Mouse (Mus musculus) myocyte (in vitro differentiated cells): ENCODE results near the gene Fhad1. TPM values are rescaled to one million over a fixed set of nuclear protein-coding genes. Genes with fewer than 3 reads are reported as not detected.
A peak's percentile ranks its signal among the peaks of the same experiment; 100 is the strongest.

ENCODE experiments used
- H3K27me3 ChIP-seq: one replicate; pipeline ENCODE4 v1.6.1; 2011; ENCODE audit not compliant: control insufficient read depth, insufficient read depth, insufficient read length
- H3K36me3 ChIP-seq: one replicate; pipeline ENCODE4 v1.6.1; 2011; ENCODE audit not compliant: control insufficient read depth, insufficient read depth
- H3K4me2 ChIP-seq: one replicate; pipeline ENCODE4 v1.6.1; 2011; ENCODE audit warnings: low read depth, control low read depth
- H3K4me3 ChIP-seq: one replicate; pipeline ENCODE4 v1.5.1; 2011; ENCODE audit warnings: mild to moderate bottlenecking, control low read depth, moderate library complexity
- H3K79me2 ChIP-seq: one replicate; pipeline ENCODE4 v1.6.1; 2011; ENCODE audit not compliant: control insufficient read depth, insufficient read depth
- H3ac ChIP-seq: one replicate; pipeline ENCODE4 v1.6.1; 2011; ENCODE audit not compliant: control insufficient read depth, insufficient read length
- CEBPB ChIP-seq: IDR thresholded peaks from 2 replicates; pipeline ENCODE4 v1.6.1; 2011; ENCODE audit warnings: mild to moderate bottlenecking, moderate library complexity; ENCODE audit not compliant: poor library complexity, insufficient read depth, severe bottlenecking
- E2F4 ChIP-seq: IDR thresholded peaks from one replicate; pipeline ENCODE4 v1.6.1; 2011; ENCODE audit warnings: mild to moderate bottlenecking, control low read depth, moderate library complexity; ENCODE audit not compliant: insufficient read depth
- MAX ChIP-seq: IDR thresholded peaks from one replicate; pipeline ENCODE4 v1.6.1; 2011; ENCODE audit warnings: low read depth, mild to moderate bottlenecking, control low read depth
- MYOD1 ChIP-seq, 3 experiments: IDR thresholded peaks; one replicate each; pipeline ENCODE4 v1.6.1; 2011; ENCODE audit warnings: control low read depth in 2 of 3, low read depth in 2 of 3, mild to moderate bottlenecking in 2 of 3, moderate library complexity in 1 of 3; ENCODE audit not compliant: insufficient read length in 2 of 3, control insufficient read depth in 1 of 3
- MYOG ChIP-seq, 3 experiments: IDR thresholded peaks; one replicate each; pipeline ENCODE4 v1.6.1; 2011; ENCODE audit warnings: control low read depth in 2 of 3, low read depth in 2 of 3, mild to moderate bottlenecking in 2 of 3; ENCODE audit not compliant: insufficient read length in 2 of 3, control insufficient read depth in 1 of 3, insufficient read depth in 1 of 3
- POLR2A ChIP-seq: IDR thresholded peaks from one replicate; pipeline ENCODE4 v1.6.1; 2011; ENCODE audit warnings: low read depth, mild to moderate bottlenecking, control low read depth, moderate library complexity; ENCODE audit not compliant: insufficient read length
- POLR2AphosphoS2 ChIP-seq: IDR thresholded peaks from one replicate; pipeline ENCODE4 v1.6.1; 2011; ENCODE audit warnings: low read depth, control low read depth; ENCODE audit not compliant: insufficient read length
- REST ChIP-seq: IDR thresholded peaks from one replicate; pipeline ENCODE4 v1.6.1; 2011; ENCODE audit warnings: mild to moderate bottlenecking, control low read depth, moderate library complexity; ENCODE audit not compliant: insufficient read depth, insufficient read length
- SRF ChIP-seq: IDR thresholded peaks from one replicate; pipeline ENCODE4 v1.6.1; 2011; ENCODE audit warnings: low read depth; ENCODE audit not compliant: control insufficient read depth, insufficient read length
- TCF12 ChIP-seq: IDR thresholded peaks from one replicate; pipeline ENCODE4 v1.6.1; 2011; ENCODE audit warnings: mild to moderate bottlenecking, control low read depth; ENCODE audit not compliant: poor library complexity, insufficient read depth, severe bottlenecking
- TCF3 ChIP-seq: IDR thresholded peaks from one replicate; pipeline ENCODE4 v1.6.1; 2011; ENCODE audit warnings: low read depth, control low read depth; ENCODE audit not compliant: insufficient read length
- USF1 ChIP-seq: IDR thresholded peaks from one replicate; pipeline ENCODE4 v1.6.1; 2011; ENCODE audit warnings: low read depth, mild to moderate bottlenecking, control low read depth, moderate library complexity
- polyA plus RNA-seq: library from polyadenylated mRNA; unstranded; fragments of >200 nt; fragmentation: generic; extraction: Trizol; gene quantifications from one replicate; pipeline ENCODE4 v1.2.1, GENCODE M21; 2012; ENCODE audit warnings: missing spikeins

Fhad1 gene
- polyA plus RNA-seq, 1 experiment, result 0.17 TPM

DNA sequence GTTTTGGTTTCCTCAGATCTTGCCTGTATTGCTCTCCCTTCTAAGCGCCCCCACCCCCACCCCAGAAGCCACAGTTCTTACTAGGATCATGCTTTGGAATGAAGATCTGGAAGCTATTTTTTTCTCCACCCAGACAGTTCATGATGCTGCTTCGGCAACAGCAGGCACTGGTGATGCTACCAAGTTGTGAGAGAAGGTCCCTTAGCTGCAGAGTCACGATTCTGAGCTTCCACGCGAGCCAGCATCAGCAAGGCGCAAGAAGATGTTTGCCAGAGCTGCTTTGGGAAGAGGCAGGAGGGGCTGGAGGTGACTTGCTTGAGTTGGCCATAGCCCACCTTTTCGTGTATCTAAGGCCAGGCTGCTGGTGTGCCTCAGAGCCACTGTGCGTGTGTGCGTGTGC is 129.4 kb downstream of the Fhad1 start:
- H3ac ChIP-seq, result no peak overlapping the region
- H3K27me3 ChIP-seq, result no peaks in the 10 kb centered on the region
- H3K4me3 ChIP-seq, result no peak overlapping the region
- no peak overlapping the region for H3K4me2 ChIP-seq
- no peaks in the 10 kb centered on the region for H3K79me2 ChIP-seq
- H3K36me3 ChIP-seq, result no peaks in the 10 kb centered on the region
- no peak for TF ChIP-seq MYOG (IDR thresholded peaks at IDR 0.05; ENCODE audit: control insufficient read depth in 1 of 3, insufficient read depth in 1 of 3, insufficient read length in 2 of 3, low read depth in 2 of 3)
- no peak for TF ChIP-seq REST
- no peak for TF ChIP-seq MYOD1 (IDR thresholded peaks at IDR 0.05; ENCODE audit: control insufficient read depth in 1 of 3, insufficient read length in 2 of 3, low read depth in 2 of 3)
- TF ChIP-seq POLR2AphosphoS2, result no peak
- TF ChIP-seq TCF3, result no peak
- no peak for TF ChIP-seq E2F4

DNA sequence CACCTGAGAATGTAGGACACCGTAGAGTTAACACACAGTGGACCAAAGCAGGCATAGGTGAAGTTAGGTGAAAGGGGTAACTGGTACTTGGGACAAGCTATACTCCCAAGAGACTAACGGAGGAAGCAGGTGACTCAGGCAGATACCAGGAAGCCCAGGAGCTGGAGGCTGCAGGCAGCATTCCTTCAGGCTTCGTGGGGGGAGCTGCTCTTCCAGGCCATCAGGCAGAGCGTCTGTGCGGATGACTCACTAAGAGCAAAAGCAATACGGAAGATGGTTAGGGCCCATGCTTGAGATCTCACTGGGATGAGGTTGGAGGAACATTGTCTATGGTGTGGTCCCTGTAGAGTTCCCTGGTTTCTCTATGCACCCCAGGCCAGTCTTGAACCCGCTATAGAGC is 132.0 kb downstream of the Fhad1 start:
- H3K27me3 ChIP-seq, result no peaks in the 10 kb centered on the region
- H3K36me3 ChIP-seq, result no peaks in the 10 kb centered on the region
- H3K4me2 ChIP-seq, result peak overlapping the region; percentile 24
- H3K4me3 ChIP-seq, result no peak overlapping the region
- H3K79me2 ChIP-seq, result no peaks in the 10 kb centered on the region
- no peak for TF ChIP-seq TCF12
- peak in 1 of 3 experiments; percentile 11 for TF ChIP-seq MYOG (IDR thresholded peaks at IDR 0.05; ENCODE audit: control insufficient read depth in 1 of 3, insufficient read depth in 1 of 3, insufficient read length in 2 of 3, low read depth in 2 of 3)
- H3ac ChIP-seq, result no peak overlapping the region

DNA sequence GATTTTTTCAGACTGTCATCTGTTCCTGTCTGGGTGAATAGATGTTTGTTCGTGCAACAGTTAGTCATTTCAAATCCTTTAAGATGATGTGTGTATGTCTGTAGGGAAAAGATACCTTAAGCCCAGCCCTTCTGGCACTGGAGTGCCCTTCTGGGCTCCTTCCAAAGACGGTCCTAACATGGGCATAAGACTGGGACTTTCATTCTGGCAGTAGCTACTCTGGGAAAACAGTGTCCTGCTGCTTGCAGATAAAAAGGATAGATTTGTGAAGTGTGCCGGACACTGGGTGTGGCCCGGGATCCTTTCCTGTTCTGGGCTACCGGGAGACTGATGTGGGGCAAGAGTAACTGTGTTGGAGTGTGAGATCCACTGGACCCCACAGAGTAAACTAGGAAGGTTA is 132.9 kb downstream of the Fhad1 start:
- H3ac ChIP-seq, result no peak overlapping the region
- TF ChIP-seq E2F4 (no peak), CEBPB (no peak), MYOD1 (IDR thresholded peaks at IDR 0.05; ENCODE audit: control insufficient read depth in 1 of 3, insufficient read length in 2 of 3, low read depth in 2 of 3) (no peak), MAX (no peak), SRF (no peak), TCF3 (no peak), POLR2A (no peak), MYOG (IDR thresholded peaks at IDR 0.05; ENCODE audit: control insufficient read depth in 1 of 3, insufficient read depth in 1 of 3, insufficient read length in 2 of 3, low read depth in 2 of 3) (no peak), POLR2AphosphoS2 (no peak), USF1 (no peak), REST (no peak), TCF12 (no peak)
- no peak overlapping the region for H3K4me2 ChIP-seq
- no peak overlapping the region for H3K4me3 ChIP-seq
- H3K79me2 ChIP-seq, result no peaks in the 10 kb centered on the region
- no peaks in the 10 kb centered on the region for H3K36me3 ChIP-seq
- H3K27me3 ChIP-seq, result no peaks in the 10 kb centered on the region

DNA sequence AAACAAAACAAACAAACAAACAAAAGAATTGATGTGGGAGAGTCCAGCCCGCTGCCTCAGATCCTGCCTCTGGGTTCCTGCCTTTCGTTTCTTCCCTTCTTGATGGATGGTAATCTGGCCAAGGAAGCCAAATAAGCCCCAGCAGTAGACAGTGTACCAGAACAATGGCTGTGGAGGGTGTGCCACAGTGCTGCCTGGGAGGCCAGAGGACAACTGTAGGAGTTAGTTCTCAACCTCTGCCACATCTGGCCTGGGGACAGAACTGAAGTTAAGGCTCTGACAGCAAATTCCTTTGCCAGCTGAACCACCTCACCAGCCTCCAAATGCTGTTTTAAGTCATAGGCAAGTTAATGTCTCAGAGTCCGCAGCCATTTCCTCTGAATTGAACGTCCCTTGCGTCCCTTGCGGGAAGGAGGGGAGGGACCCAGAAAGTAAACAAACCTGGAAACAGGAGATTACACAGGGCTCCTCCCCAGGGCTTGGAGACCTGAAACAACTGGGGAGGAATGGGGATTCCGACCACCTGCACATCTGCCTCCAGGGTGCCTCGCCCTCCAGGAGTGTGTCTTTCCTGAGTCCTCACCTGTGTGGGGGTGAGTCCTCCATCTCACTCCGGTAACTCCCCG is 133.5 kb downstream of the Fhad1 start:
- Histone ChIP-seq H3K4me2 (no peak overlapping the region), H3K4me3 (no peak overlapping the region), H3ac (no peak overlapping the region), H3K27me3 (no peaks in the 10 kb centered on the region), H3K79me2 (no peaks in the 10 kb centered on the region), H3K36me3 (no peaks in the 10 kb centered on the region)
- TF ChIP-seq TCF12 (no peak), TCF3 (no peak), SRF (no peak), REST (no peak), USF1 (no peak), POLR2AphosphoS2 (no peak), MYOD1 (IDR thresholded peaks at IDR 0.05; ENCODE audit: control insufficient read depth in 1 of 3, insufficient read length in 2 of 3, low read depth in 2 of 3) (no peak)

DNA sequence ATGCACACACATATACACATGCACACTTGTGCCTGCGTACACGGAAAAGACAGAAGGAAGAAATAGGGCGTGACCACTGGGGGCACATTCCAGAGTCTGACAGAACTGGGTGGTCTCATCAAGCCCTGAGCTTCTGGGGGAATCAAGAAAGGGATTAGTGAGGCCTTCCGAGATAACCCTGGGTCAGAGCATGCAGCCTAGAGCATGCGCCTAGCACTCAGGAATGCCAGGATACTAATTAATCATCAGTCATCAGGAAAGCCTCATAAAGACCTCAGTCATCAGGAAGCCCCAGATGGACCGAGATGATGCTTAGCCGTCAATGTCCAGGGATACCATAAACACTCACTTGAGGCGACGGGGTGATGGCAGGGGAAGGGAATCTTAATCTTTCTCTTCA is 135.0 kb downstream of the Fhad1 start:
- Histone ChIP-seq H3ac (no peak overlapping the region), H3K4me3 (no peak overlapping the region), H3K79me2 (no peaks in the 10 kb centered on the region), H3K27me3 (no peaks in the 10 kb centered on the region), H3K4me2 (no peak overlapping the region), H3K36me3 (no peaks in the 10 kb centered on the region)
- TF ChIP-seq REST (no peak), POLR2AphosphoS2 (no peak), SRF (no peak), CEBPB (no peak), MYOG (IDR thresholded peaks at IDR 0.05; ENCODE audit: control insufficient read depth in 1 of 3, insufficient read depth in 1 of 3, insufficient read length in 2 of 3, low read depth in 2 of 3) (no peak), TCF3 (no peak), MAX (no peak), TCF12 (no peak), E2F4 (no peak), MYOD1 (IDR thresholded peaks at IDR 0.05; ENCODE audit: control insufficient read depth in 1 of 3, insufficient read length in 2 of 3, low read depth in 2 of 3) (no peak), USF1 (no peak), POLR2A (no peak)
